Mouse (Mus musculus): Measurements from ENCODE around the gene Podxl2. TPM values are rescaled to one million over a fixed set of nuclear protein-coding genes. Genes with fewer than 3 reads are reported as not detected.

Podxl2 gene
- polyA plus RNA-seq, 1 experiment from 2014 or later, result 44.1 TPM

Other genes with a start within 250 kb of the Podxl2 start
- 16.6 and 20.4 TPM in 2 replicates for gene Kbtbd12, start 237.1 kb downstream of the Podxl2 start, polyA plus RNA-seq (2015; fragmentation: Nextera tagmentation; extraction: Ambion mirVana)
- 13.8 and 19.6 TPM in 2 replicates for gene Mgll, start 150.6 kb downstream of the Podxl2 start, polyA plus RNA-seq (2015; fragmentation: Nextera tagmentation; extraction: Ambion mirVana)
- gene Abtb1, start 33.1 kb downstream of the Podxl2 start, polyA plus RNA-seq (2015; fragmentation: Nextera tagmentation; extraction: Ambion mirVana), result 23.7 and 26.0 TPM in 2 replicates
- 98.1 and 98.3 TPM in 2 replicates for gene Mcm2, start 23.7 kb upstream of the Podxl2 start, polyA plus RNA-seq (2015; fragmentation: Nextera tagmentation; extraction: Ambion mirVana)
- gene Tpra1, start 27.2 kb upstream of the Podxl2 start, polyA plus RNA-seq (2015; fragmentation: Nextera tagmentation; extraction: Ambion mirVana), result 39.8 and 47.0 TPM in 2 replicates